Mouse (Mus musculus): ENCODE measurements at regions not wholly inside any gene's neighbourhood (a gene's known extent, or its start where the extent isn't known, plus 50 kb on each side); places are given as distances from the start of the nearest gene placed in this dataset.

DNA sequence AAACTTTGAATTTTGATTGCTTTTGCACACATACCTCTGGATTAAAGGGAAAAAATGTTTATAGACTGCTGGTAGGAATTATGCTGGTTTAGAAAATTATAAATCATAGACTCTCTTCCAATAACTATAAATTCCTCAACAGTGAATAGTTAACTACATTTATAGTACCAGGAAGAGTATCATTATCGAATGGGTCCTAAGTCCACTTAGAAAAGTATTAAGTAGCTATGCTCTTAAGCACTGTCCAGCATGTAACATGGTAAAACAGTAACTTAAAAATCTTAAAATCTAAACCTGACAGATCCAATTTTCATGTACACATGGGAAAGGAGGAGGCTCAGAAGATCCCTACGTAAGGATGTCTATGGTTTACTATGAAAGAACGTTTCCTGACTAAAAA, 609.2 kb upstream of the Rag2 start:
- ATAC-seq, result no peak
- no peak overlapping the region for H3K4me3 ChIP-seq (ENCODE audit: low read depth, low read length)
- no peaks in the 10 kb centered on the region for H3K4me1 ChIP-seq (ENCODE audit: insufficient read depth)
- H3K36me3 ChIP-seq (replicated peaks; ENCODE audit: insufficient read depth, low read length), result no peaks in the 10 kb centered on the region
- TF ChIP-seq CTCF (IDR thresholded peaks at IDR 0.05; ENCODE audit: low read depth) (no peak), EP300 (IDR thresholded peaks at IDR 0.05; ENCODE audit: low read depth) (no peak)
- no peak overlapping the region for H3K4me2 ChIP-seq (ENCODE audit: low read depth, low read length)
- 70% methylated on average over 3 of the region's 3 CpGs for WGBS (ENCODE audit: insufficient replicate concordance)
- H3K27me3 ChIP-seq (ENCODE audit: insufficient read depth, low read length), result no peaks in the 10 kb centered on the region
- no peaks in the 10 kb centered on the region for H3K9me3 ChIP-seq (ENCODE audit: low read length)
- no peak overlapping the region for H3K27ac ChIP-seq (ENCODE audit: low read depth)
- no peak overlapping the region for H3K9ac ChIP-seq (replicated peaks)
- DNase-seq, result no peak

DNA sequence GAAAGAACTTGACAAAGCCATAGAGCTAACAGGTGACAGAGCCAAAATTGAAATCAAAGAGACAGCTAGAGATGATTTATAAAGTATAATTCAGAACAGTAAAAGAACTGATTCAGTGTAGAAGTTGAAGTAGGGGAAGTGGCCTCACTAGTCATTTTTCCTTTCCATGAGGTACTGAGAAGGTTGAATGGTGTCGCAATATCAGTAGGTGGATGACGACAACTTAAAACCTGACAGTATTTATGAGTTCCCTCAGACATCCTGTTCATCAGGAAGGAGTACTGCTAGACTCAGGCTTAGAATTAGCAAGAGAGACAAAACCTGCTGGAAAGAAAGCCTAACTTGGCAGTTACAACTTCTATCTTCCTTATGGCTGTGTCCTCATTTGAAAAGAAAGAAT, 605.1 kb upstream of the Rag2 start:
- ATAC-seq (no peak), DNase-seq (no peak)
- Histone ChIP-seq H3K36me3 (replicated peaks; ENCODE audit: insufficient read depth, low read length) (no peaks in the 10 kb centered on the region), H3K27ac (ENCODE audit: low read depth) (no peak overlapping the region), H3K9me3 (ENCODE audit: low read length) (no peaks in the 10 kb centered on the region), H3K27me3 (ENCODE audit: insufficient read depth, low read length) (no peaks in the 10 kb centered on the region), H3K4me1 (ENCODE audit: insufficient read depth) (no peaks in the 10 kb centered on the region), H3K4me2 (ENCODE audit: low read depth, low read length) (no peak overlapping the region), H3K4me3 (ENCODE audit: low read depth, low read length) (no peak overlapping the region), H3K9ac (replicated peaks) (no peak overlapping the region)
- TF ChIP-seq CTCF (IDR thresholded peaks at IDR 0.05; ENCODE audit: low read depth) (no peak), EP300 (IDR thresholded peaks at IDR 0.05; ENCODE audit: low read depth) (no peak)
- 56% methylated on average over 2 of the region's 2 CpGs for WGBS (ENCODE audit: insufficient replicate concordance)

DNA sequence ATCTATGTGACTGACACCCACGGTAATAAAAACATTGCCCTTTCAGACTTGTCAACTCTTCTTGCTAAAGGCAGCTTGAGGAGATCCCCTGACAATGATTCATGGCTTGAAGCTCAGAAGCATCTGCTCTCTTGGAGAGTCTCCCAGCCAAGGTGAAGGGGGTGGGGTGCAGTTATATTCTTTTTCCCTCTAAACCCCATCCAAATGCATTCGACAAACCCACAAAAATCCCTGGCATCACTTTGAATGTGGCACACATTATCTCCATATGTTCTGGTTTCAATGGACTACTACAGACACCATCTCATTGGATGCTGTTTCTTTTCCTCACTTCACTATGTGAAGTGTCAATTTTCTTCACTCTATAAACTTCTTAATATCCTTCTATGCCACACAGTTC, 603.0 kb upstream of the Rag2 start:
- no peaks in the 10 kb centered on the region for H3K4me1 ChIP-seq (ENCODE audit: insufficient read depth)
- no peak overlapping the region for H3K9ac ChIP-seq (replicated peaks)
- 68% methylated on average over 2 of the region's 2 CpGs for WGBS (ENCODE audit: insufficient replicate concordance)
- no peaks in the 10 kb centered on the region for H3K9me3 ChIP-seq (ENCODE audit: low read length)
- no peak for DNase-seq
- H3K4me2 ChIP-seq (ENCODE audit: low read depth, low read length), result no peak overlapping the region
- no peak for TF ChIP-seq EP300 (IDR thresholded peaks at IDR 0.05; ENCODE audit: low read depth)
- no peak for TF ChIP-seq CTCF (IDR thresholded peaks at IDR 0.05; ENCODE audit: low read depth)
- H3K27me3 ChIP-seq (ENCODE audit: insufficient read depth, low read length), result no peaks in the 10 kb centered on the region
- no peak overlapping the region for H3K27ac ChIP-seq (ENCODE audit: low read depth)
- no peaks in the 10 kb centered on the region for H3K36me3 ChIP-seq (replicated peaks; ENCODE audit: insufficient read depth, low read length)
- no peak for ATAC-seq
- no peak overlapping the region for H3K4me3 ChIP-seq (ENCODE audit: low read depth, low read length)

DNA sequence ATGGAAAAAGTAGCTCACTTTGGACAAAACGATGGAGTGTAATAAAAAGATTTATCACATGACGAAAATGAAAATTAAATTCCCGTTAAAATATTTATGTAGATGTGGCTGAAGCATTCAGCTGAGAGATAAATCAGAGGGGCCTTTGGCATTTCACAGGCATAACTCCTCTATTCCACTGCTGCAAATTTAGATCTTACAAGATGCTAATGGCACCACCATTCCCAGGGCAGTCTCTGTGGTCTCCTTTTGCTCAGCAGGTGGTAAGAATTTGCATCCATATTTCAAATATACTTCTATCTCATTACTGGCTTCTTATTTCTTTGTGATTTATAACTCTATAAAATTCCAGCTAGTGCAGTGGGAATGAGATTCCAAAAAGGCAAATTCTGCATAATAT, 581.5 kb upstream of the Rag2 start:
- no peak overlapping the region for H3K9ac ChIP-seq (replicated peaks)
- no peaks in the 10 kb centered on the region for H3K9me3 ChIP-seq (ENCODE audit: low read length)
- no peak overlapping the region for H3K4me3 ChIP-seq (ENCODE audit: low read depth, low read length)
- H3K36me3 ChIP-seq (replicated peaks; ENCODE audit: insufficient read depth, low read length), result no peaks in the 10 kb centered on the region
- no peak for ATAC-seq
- no peaks in the 10 kb centered on the region for H3K27me3 ChIP-seq (ENCODE audit: insufficient read depth, low read length)
- H3K27ac ChIP-seq (ENCODE audit: low read depth), result no peak overlapping the region
- WGBS (ENCODE audit: insufficient replicate concordance), result 66% methylated on average over 3 of the region's 3 CpGs
- no peaks in the 10 kb centered on the region for H3K4me1 ChIP-seq (ENCODE audit: insufficient read depth)
- no peak overlapping the region for H3K4me2 ChIP-seq (ENCODE audit: low read depth, low read length)
- TF ChIP-seq EP300 (IDR thresholded peaks at IDR 0.05; ENCODE audit: low read depth) (no peak), CTCF (IDR thresholded peaks at IDR 0.05; ENCODE audit: low read depth) (no peak)
- no peak for DNase-seq

DNA sequence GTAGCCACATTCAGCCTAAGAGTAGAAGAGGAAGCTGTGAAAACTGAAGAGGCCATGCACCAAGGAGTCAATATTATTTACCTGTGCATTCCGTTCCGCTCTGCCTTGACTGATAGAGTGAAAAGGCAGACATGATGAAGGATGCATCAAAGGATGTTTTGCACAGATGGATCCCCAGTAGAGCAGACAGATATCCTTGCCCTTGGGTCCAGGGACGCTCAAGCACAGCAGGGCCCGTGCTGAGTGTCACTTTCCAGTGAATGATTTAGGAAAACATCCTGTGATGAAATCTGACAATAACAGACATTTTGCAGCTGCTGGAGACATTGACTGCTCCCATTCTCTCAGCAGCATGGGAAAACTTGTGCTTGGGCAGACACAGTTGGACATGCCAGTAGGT, 561.6 kb upstream of the Rag2 start:
- Histone ChIP-seq H3K9ac (replicated peaks) (no peak overlapping the region), H3K27me3 (ENCODE audit: insufficient read depth, low read length) (no peaks in the 10 kb centered on the region), H3K9me3 (ENCODE audit: low read length) (no peaks in the 10 kb centered on the region), H3K36me3 (replicated peaks; ENCODE audit: insufficient read depth, low read length) (no peaks in the 10 kb centered on the region), H3K27ac (ENCODE audit: low read depth) (no peak overlapping the region), H3K4me1 (ENCODE audit: insufficient read depth) (no peaks in the 10 kb centered on the region), H3K4me3 (ENCODE audit: low read depth, low read length) (no peak overlapping the region), H3K4me2 (ENCODE audit: low read depth, low read length) (no peak overlapping the region)
- 74% methylated on average over 4 of the region's 4 CpGs for WGBS (ENCODE audit: insufficient replicate concordance)
- DNase-seq, result no peak
- no peak for ATAC-seq
- TF ChIP-seq EP300 (IDR thresholded peaks at IDR 0.05; ENCODE audit: low read depth) (no peak), CTCF (IDR thresholded peaks at IDR 0.05; ENCODE audit: low read depth) (no peak)

DNA sequence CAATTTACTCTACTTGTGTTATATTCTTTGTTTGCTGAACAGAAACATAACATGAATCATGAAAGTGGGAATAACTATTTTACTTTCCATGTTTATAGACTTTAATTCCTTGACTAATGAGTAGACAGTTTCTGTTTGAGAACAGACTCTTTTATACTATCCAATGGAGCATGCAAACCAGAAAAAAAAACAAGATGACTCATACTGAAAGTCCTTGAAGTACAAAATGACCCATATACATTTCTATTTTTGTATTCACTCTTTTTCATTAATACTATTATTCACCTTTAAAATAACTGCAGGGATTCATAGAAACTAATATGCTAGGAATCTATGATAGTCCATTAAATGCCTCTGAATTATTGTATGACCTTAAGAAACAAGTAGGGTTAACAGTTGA, 549.5 kb upstream of the Rag2 start:
- no peak for TF ChIP-seq EP300 (IDR thresholded peaks at IDR 0.05; ENCODE audit: low read depth)
- TF ChIP-seq CTCF (IDR thresholded peaks at IDR 0.05; ENCODE audit: low read depth), result no peak
- no peak overlapping the region for H3K4me2 ChIP-seq (ENCODE audit: low read depth, low read length)
- no peaks in the 10 kb centered on the region for H3K36me3 ChIP-seq (replicated peaks; ENCODE audit: insufficient read depth, low read length)
- no peak overlapping the region for H3K9ac ChIP-seq (replicated peaks)
- no peaks in the 10 kb centered on the region for H3K9me3 ChIP-seq (ENCODE audit: low read length)
- DNase-seq (no peak), ATAC-seq (no peak)
- no peaks in the 10 kb centered on the region for H3K4me1 ChIP-seq (ENCODE audit: insufficient read depth)
- no peak overlapping the region for H3K27ac ChIP-seq (ENCODE audit: low read depth)
- H3K27me3 ChIP-seq (ENCODE audit: insufficient read depth, low read length), result no peaks in the 10 kb centered on the region
- H3K4me3 ChIP-seq (ENCODE audit: low read depth, low read length), result no peak overlapping the region

DNA sequence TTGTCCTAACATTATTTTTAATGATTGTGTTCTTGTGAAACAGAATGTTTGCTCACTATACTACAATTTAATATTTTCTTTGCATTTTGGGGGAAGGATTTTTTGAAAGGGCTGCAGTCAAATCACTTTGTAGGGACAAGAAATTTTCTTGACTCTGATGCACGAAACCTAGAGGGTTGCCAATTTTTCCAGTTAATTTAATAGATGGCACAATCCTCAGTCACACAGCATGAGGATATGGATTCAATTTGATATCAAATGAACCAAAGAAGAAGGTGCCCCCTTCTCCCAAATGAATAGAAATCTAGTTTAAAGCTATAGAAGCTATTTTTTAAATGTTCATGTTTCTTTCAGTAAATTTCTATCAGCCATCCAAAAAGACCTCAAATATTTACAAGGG, 544.3 kb upstream of the Rag2 start:
- Histone ChIP-seq H3K36me3 (replicated peaks; ENCODE audit: insufficient read depth, low read length) (no peaks in the 10 kb centered on the region), H3K27me3 (ENCODE audit: insufficient read depth, low read length) (no peaks in the 10 kb centered on the region), H3K4me2 (ENCODE audit: low read depth, low read length) (no peak overlapping the region), H3K4me3 (ENCODE audit: low read depth, low read length) (no peak overlapping the region), H3K9me3 (ENCODE audit: low read length) (no peaks in the 10 kb centered on the region), H3K9ac (replicated peaks) (no peak overlapping the region), H3K4me1 (ENCODE audit: insufficient read depth) (no peaks in the 10 kb centered on the region), H3K27ac (ENCODE audit: low read depth) (no peak overlapping the region)
- WGBS (ENCODE audit: insufficient replicate concordance), result 57% methylated on average over 1 of the region's 1 CpGs
- ATAC-seq, result no peak
- DNase-seq, result no peak
- TF ChIP-seq EP300 (IDR thresholded peaks at IDR 0.05; ENCODE audit: low read depth) (no peak), CTCF (IDR thresholded peaks at IDR 0.05; ENCODE audit: low read depth) (no peak)

Data from liver, postnatal 0 days (tissue).